Mouse (Mus musculus): ENCODE results near the gene Cd59b. TPM values are rescaled to one million over a fixed set of nuclear protein-coding genes. Genes with fewer than 3 reads are reported as not detected.

Cd59b gene
- polyA plus RNA-seq, 1 experiment from 2014 or later, result 7.3 TPM

Other genes with a start within 250 kb of the Cd59b start
- gene Lmo2, start 111.9 kb upstream of the Cd59b start, polyA plus RNA-seq (2015; fragmentation: Nextera tagmentation; extraction: Ambion mirVana), result 32.1 and 33.3 TPM in 2 replicates
- 54.3 and 56.6 TPM in 2 replicates for gene Fbxo3, start 42.1 kb upstream of the Cd59b start, polyA plus RNA-seq (2015; fragmentation: Nextera tagmentation; extraction: Ambion mirVana)
- 1.8 and 2.1 TPM in 2 replicates for gene 4931422A03Rik, start 41.5 kb upstream of the Cd59b start, polyA plus RNA-seq (2015; fragmentation: Nextera tagmentation; extraction: Ambion mirVana)
- not detected in 2 replicates for gene Gm10912, start 4.0 kb upstream of the Cd59b start, polyA plus RNA-seq (2015; fragmentation: Nextera tagmentation; extraction: Ambion mirVana)
- not detected in 2 replicates for gene Gm10799, start 1.3 kb upstream of the Cd59b start, polyA plus RNA-seq (2015; fragmentation: Nextera tagmentation; extraction: Ambion mirVana)
- 39.8 and 41.6 TPM in 2 replicates for gene Cd59a, start 26.0 kb downstream of the Cd59b start, polyA plus RNA-seq (2015; fragmentation: Nextera tagmentation; extraction: Ambion mirVana)
- 0.19 TPM in 1 of 2 replicates, not detected in the other for gene A930018P22Rik, start 52.9 kb downstream of the Cd59b start, polyA plus RNA-seq (2015; fragmentation: Nextera tagmentation; extraction: Ambion mirVana)